Mouse (Mus musculus) pancreas, adult 10 weeks (tissue): ENCODE measurements around the gene Gm49336. TPM values are rescaled to one million over a fixed set of nuclear protein-coding genes. Genes with fewer than 3 reads are reported as not detected.

Source experiments
- polyA plus RNA-seq: library from polyadenylated mRNA; stranded (reverse); fragments of 350-450 nt; fragmentation: Illumina TruSeq; extraction: RNeasy Lipid Tissue Mini Kit (QIAGEN cat#74804); gene quantifications from one replicate; pipeline ENCODE4 v1.2.3, GENCODE M21; 2015; ENCODE audit warnings: low read depth, low replicate concordance; ENCODE audit not compliant: insufficient read depth

The Gm49336 gene
- polyA plus RNA-seq, result 5.5 TPM

GRCm38 (mm10) chr14:60251281-60252003 is at the start of gene Gm49336, which contains the start of gene Nupl1:
Gm49336 (minus strand) TSS chr14:60251507.
Nupl1 (minus strand) TSS chr14:60251431.

GRCm38 (mm10) chr14:60264990-60265876 is 13.9 kb upstream of the Gm49336 start, which contains the start of gene Mtmr6:
Mtmr6 (plus strand) TSS chr14:60265228.

GRCm38 (mm10) chr14:60196884-60197283 is 54.4 kb downstream of the Gm49336 start, which contains the start of gene Atp8a2:
Atp8a2 (minus strand) TSS chr14:60197179.

Other genes starting within 250 kb of the Gm49336 start
- gene Atp8a2, start 54.3 kb downstream of the Gm49336 start, polyA plus RNA-seq, result 0.50 TPM
- gene Nupl1, start 76 bp downstream of the Gm49336 start, polyA plus RNA-seq, result not detected
- gene Mtmr6, start 13.7 kb upstream of the Gm49336 start, polyA plus RNA-seq, result 10.3 TPM
- 0.17 TPM for gene Amer2, start 121.8 kb upstream of the Gm49336 start, polyA plus RNA-seq